Mouse (Mus musculus) limb, embryonic 15.5 days (tissue): ENCODE data around the gene Por. TPM values are rescaled to one million over a fixed set of nuclear protein-coding genes. Genes with fewer than 3 reads are reported as not detected.

Experiments
- ATAC-seq: fragments of 200-750 bp; cut with Nextera tagmentation; 2 replicates; pipeline ENCODE4 v1.8.0; 2017; ENCODE audit warnings: low read depth, moderate TSS enrichment; ENCODE audit not compliant: insufficient number of reproducible peaks, low FRiP score, low TSS enrichment
- H3K27ac ChIP-seq: fragments of 300-500 bp; sonication (generic); 2 replicates; pipeline ENCODE4 v1.5.1; 2015; ENCODE audit warnings: moderate library complexity, mild to moderate bottlenecking, inconsistent platforms
- H3K27me3 ChIP-seq: fragments of 300-500 bp; sonication (generic); 2 replicates; pipeline ENCODE4 v1.6.1; 2015; ENCODE audit warnings: inconsistent platforms
- H3K36me3 ChIP-seq: fragments of 300-500 bp; sonication (generic); 2 replicates; pipeline ENCODE4 v1.6.1; 2015; ENCODE audit warnings: inconsistent platforms
- H3K4me1 ChIP-seq: fragments of 300-500 bp; sonication (generic); 2 replicates; pipeline ENCODE4 v1.6.1; 2015; ENCODE audit warnings: inconsistent platforms
- H3K4me2 ChIP-seq: fragments of 300-500 bp; sonication (generic); 2 replicates; pipeline ENCODE4 v1.6.1; 2015; ENCODE audit warnings: mild to moderate bottlenecking, inconsistent platforms
- H3K4me3 ChIP-seq: fragments of 300-500 bp; sonication (generic); 2 replicates; pipeline ENCODE4 v1.5.1; 2015; ENCODE audit warnings: mild to moderate bottlenecking, inconsistent platforms
- H3K9ac ChIP-seq: fragments of 300-500 bp; sonication (generic); 2 replicates; pipeline ENCODE4 v1.6.1; 2015; ENCODE audit warnings: inconsistent platforms
- H3K9me3 ChIP-seq: fragments of 300-500 bp; sonication (generic); 2 replicates; pipeline ENCODE4 v1.6.1; 2016; ENCODE audit warnings: inconsistent platforms
- WGBS: fragments of 180-500 bp; shearing (Covaris S2); methylation state at CpG from one replicate; pipeline ENCODE4 v1.1.7; 2015; 5-methylcytosine and 5-hydroxymethylcytosine counted together
- polyA plus RNA-seq: library from polyadenylated mRNA; unstranded; fragments of >200 nt; fragmentation: Nextera tagmentation; extraction: Ambion mirVana; gene quantifications from 2 replicates; pipeline ENCODE4 v1.2.1, GENCODE M21; 2015

Gene Por
- polyA plus RNA-seq, 1 experiment from 2014 or later = 93.7 TPM

GRCm38 (mm10) chr5:135733071-135733470 lies 63.2 kb downstream of the Por start:
- no peak overlapping the region for H3K9ac ChIP-seq
- no peaks in the 10 kb centered on the region for H3K27me3 ChIP-seq
- peaks cover 95% of the 10 kb centered on the region for H3K36me3 ChIP-seq
- no peak for ATAC-seq
- no peaks in the 10 kb centered on the region for H3K4me1 ChIP-seq
- WGBS = 87% methylated on average over 4 of the region's 4 CpGs
- no peak overlapping the region for H3K4me2 ChIP-seq
- H3K4me3 ChIP-seq = no peak overlapping the region
- no peak overlapping the region for H3K27ac ChIP-seq
- H3K9me3 ChIP-seq = no peaks in the 10 kb centered on the region

- Histone ChIP-seq H3K27ac (no peak overlapping the region), H3K36me3 (peaks cover 90% of the 10 kb centered on the region), H3K9me3 (no peaks in the 10 kb centered on the region), H3K9ac (no peak overlapping the region), H3K27me3 (no peaks in the 10 kb centered on the region), H3K4me1 (no peaks in the 10 kb centered on the region), H3K4me2 (no peak overlapping the region), H3K4me3 (no peak overlapping the region)
- ATAC-seq = no peak
- WGBS = 95% methylated on average over 42 of the region's 42 CpGs
Measured at GRCm38 (mm10) chr5:135734057-135734680, 64.3 kb downstream of the Por start.

DNA sequence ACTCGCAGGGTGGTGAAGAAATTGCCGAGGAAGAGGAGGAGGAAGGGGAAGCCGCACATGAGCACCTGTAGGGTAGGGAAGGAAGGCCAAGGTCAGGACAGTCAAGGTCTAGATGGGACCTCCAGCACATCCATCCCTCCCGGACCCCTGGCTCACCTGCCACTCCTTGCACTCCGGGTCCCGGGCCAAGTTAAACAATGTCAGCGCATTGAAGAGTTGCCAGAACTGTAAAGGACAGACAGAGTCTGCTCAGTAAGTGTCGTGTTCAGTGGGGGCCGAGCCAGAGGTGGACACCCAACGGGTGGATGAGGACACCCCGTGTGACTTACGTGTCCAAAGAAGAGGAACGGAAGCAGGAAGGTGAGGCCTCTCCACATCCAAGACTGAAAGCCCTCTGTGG lies 65.9 kb downstream of the Por start:
- 90% methylated on average over 13 of the region's 13 CpGs for WGBS
- no peak overlapping the region for H3K9ac ChIP-seq
- H3K27me3 ChIP-seq = no peaks in the 10 kb centered on the region
- peaks cover 78% of the 10 kb centered on the region for H3K36me3 ChIP-seq
- no peak overlapping the region for H3K4me3 ChIP-seq
- H3K4me1 ChIP-seq = no peaks in the 10 kb centered on the region
- H3K9me3 ChIP-seq = no peaks in the 10 kb centered on the region
- H3K4me2 ChIP-seq = no peak overlapping the region
- ATAC-seq = no peak
- no peak overlapping the region for H3K27ac ChIP-seq

GRCm38 (mm10) chr5:135736544-135736943 lies 66.7 kb downstream of the Por start:
- no peak overlapping the region for H3K9ac ChIP-seq
- H3K4me3 ChIP-seq = no peak overlapping the region
- ATAC-seq = no peak
- no peaks in the 10 kb centered on the region for H3K27me3 ChIP-seq
- H3K4me2 ChIP-seq = no peak overlapping the region
- H3K27ac ChIP-seq = no peak overlapping the region
- H3K36me3 ChIP-seq = peaks cover 76% of the 10 kb centered on the region
- no peaks in the 10 kb centered on the region for H3K4me1 ChIP-seq
- WGBS = 90% methylated on average over 16 of the region's 16 CpGs
- H3K9me3 ChIP-seq = no peaks in the 10 kb centered on the region

GRCm38 (mm10) chr5:135737154-135737553 lies 67.3 kb downstream of the Por start:
- Histone ChIP-seq H3K4me3 (no peak overlapping the region), H3K4me1 (no peaks in the 10 kb centered on the region), H3K9ac (no peak overlapping the region), H3K36me3 (peaks cover 73% of the 10 kb centered on the region), H3K27me3 (no peaks in the 10 kb centered on the region), H3K27ac (no peak overlapping the region), H3K4me2 (no peak overlapping the region), H3K9me3 (no peaks in the 10 kb centered on the region)
- WGBS = 79% methylated on average over 7 of the region's 7 CpGs
- no peak for ATAC-seq

DNA sequence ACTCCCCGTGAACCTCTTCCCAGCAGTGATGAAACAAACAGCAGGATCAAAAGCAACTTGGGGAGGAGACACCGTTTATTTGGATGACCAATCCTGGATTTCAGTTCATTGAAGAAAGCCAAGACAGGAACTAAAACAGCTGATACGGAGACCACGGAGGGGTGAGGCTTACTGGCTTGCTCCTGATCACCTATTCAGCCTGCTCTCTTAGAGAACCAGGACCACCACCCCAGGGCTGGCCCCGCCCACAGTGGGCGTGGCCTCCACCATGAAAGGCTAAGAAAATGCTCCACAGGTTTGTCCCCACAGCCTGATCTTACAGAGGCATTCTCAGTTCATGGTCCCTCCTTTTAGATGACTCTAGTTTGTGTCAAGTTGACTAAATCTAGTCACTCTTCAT lies 68.4 kb downstream of the Por start:
- Histone ChIP-seq H3K4me3 (no peak overlapping the region), H3K27ac (no peak overlapping the region), H3K36me3 (peaks cover 62% of the 10 kb centered on the region), H3K4me1 (peaks cover 9% of the 10 kb centered on the region), H3K4me2 (no peak overlapping the region), H3K9me3 (no peaks in the 10 kb centered on the region), H3K9ac (no peak overlapping the region), H3K27me3 (no peaks in the 10 kb centered on the region)
- WGBS = 16% methylated on average over 6 of the region's 6 CpGs
- no peak for ATAC-seq

- no peaks in the 10 kb centered on the region for H3K9me3 ChIP-seq
Measured at GRCm38 (mm10) chr5:135742156-135742555, 72.3 kb downstream of the Por start.

GRCm38 (mm10) chr5:135742941-135743740 lies 73.3 kb downstream of the Por start:
- Histone ChIP-seq H3K27ac (no peak overlapping the region), H3K4me1 (peaks cover 20% of the 10 kb centered on the region), H3K4me3 (peak overlapping the region; percentile 88), H3K9me3 (no peaks in the 10 kb centered on the region), H3K36me3 (peaks cover 13% of the 10 kb centered on the region), H3K27me3 (no peaks in the 10 kb centered on the region), H3K9ac (peak overlapping the region; percentile 75), H3K4me2 (peak overlapping the region; percentile 90)
- ATAC-seq = no peak
- 20% methylated on average over 18 of the region's 18 CpGs for WGBS

More at GRCm38 (mm10) chr5:135742156-135742555, 72.3 kb downstream of the Por start:
- Histone ChIP-seq H3K4me1 (peaks cover 20% of the 10 kb centered on the region), H3K27ac (no peak overlapping the region), H3K9ac (no peak overlapping the region), H3K36me3 (peaks cover 23% of the 10 kb centered on the region), H3K27me3 (no peaks in the 10 kb centered on the region), H3K4me3 (no peak overlapping the region), H3K4me2 (no peak overlapping the region)
- no peak for ATAC-seq
- 57% methylated on average over 10 of the region's 10 CpGs for WGBS

- peak within 1 kb of the TSS; percentile 90 for H3K4me2 ChIP-seq
- no peaks in the 10 kb centered on the region for H3K27me3 ChIP-seq
- H3K9me3 ChIP-seq = no peaks in the 10 kb centered on the region
- whole genome bisulfite sequencing = under 1% methylated on average over 60 of the region's 60 CpGs
- H3K4me3 ChIP-seq = peak within 1 kb of the TSS; percentile 88
- H3K27ac ChIP-seq = peak within 1 kb of the TSS; percentile 75
- peak; percentile 93 for ATAC-seq
- peak within 1 kb of the TSS; percentile 75 for H3K9ac ChIP-seq
- peaks cover 13% of the 10 kb centered on the region for H3K36me3 ChIP-seq
- H3K4me1 ChIP-seq = peaks cover 20% of the 10 kb centered on the region
Measured at GRCm38 (mm10) chr5:135743741-135744609, 74.1 kb downstream of the Por start, which contains the start of gene Tmem120a. Gene Tmem120a, minus strand, starts transcription at chr5:135744448.

DNA sequence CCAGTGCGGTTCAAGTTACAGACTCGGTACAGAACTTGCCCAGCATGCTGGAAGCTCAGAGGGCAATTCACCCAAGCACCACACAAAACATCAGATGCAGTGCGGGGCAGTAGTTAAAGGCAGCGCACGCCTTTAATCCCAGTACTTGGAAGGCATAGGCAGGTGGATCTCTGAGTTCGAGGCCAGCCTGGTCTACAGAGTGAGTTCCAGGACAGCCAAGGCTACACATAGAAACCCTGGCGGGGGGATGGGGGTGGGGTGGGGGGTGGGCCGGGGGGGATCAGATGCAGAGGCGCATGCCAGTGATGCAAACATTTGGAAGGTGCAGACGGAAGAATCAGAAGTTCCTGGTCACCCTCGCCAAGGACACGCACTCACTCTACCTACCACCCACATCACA lies 74.9 kb downstream of the Por start:
- Histone ChIP-seq H3K9me3 (no peaks in the 10 kb centered on the region), H3K27me3 (no peaks in the 10 kb centered on the region), H3K4me2 (peak overlapping the region; percentile 90), H3K4me1 (peaks cover 20% of the 10 kb centered on the region), H3K27ac (peak overlapping the region; percentile 75), H3K9ac (0 out of 2 replicates have a peak overlapping the region, but pooled peaks have one; percentile 75), H3K4me3 (peak overlapping the region; percentile 88), H3K36me3 (peaks cover 9% of the 10 kb centered on the region; the same call in 1 of the 2 replicates)
- 0 out of 2 replicates have a peak, but pooled peaks have one; percentile 7 for ATAC-seq
- WGBS = 14% methylated on average over 12 of the region's 12 CpGs

DNA sequence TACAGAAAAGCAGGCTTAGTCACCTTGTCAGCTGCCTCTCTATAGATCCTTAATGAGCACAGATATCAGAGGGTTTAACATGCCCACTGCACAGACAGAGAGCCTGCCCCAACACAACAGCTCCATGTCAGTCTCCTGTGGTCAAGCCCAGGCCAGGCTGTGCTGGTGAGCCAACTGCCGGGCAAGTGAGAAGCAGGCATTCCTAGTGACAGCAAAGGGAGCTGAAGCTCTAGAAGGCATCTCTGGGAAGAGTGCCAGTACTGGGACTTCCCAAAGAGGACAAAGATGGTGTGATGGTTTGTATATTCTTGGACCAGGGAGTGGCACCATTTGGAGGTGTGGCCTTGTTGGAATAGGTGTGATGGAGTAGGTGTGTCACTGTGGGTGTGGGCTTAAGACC lies 81.2 kb downstream of the Por start:
- ATAC-seq = no peak
- H3K36me3 ChIP-seq = no peaks in the 10 kb centered on the region
- 84% methylated on average over 1 of the region's 1 CpGs for WGBS

More for the DNA sequence above, 81.2 kb downstream of the Por start:
- Histone ChIP-seq H3K4me3 (no peak overlapping the region), H3K4me1 (no peaks in the 10 kb centered on the region), H3K27ac (no peak overlapping the region), H3K27me3 (no peaks in the 10 kb centered on the region), H3K4me2 (no peak overlapping the region), H3K9ac (no peak overlapping the region), H3K9me3 (no peaks in the 10 kb centered on the region)
